Mouse (Mus musculus) retina, postnatal 1 day (tissue): Measurements from ENCODE around the gene Syngap1.
A peak's percentile ranks its signal among the peaks of the same experiment; 100 is the strongest.
"Not testable (repeated sequence)": the region's sequence is repeated elsewhere in the genome, so short reads cannot be mapped to it uniquely, and the experiment has no call there.

ENCODE experiments used
- DNase-seq: peaks from one replicate; pipeline ENCODE4 v3.0.0-alpha.2; 2012

The Syngap1 gene

DNA sequence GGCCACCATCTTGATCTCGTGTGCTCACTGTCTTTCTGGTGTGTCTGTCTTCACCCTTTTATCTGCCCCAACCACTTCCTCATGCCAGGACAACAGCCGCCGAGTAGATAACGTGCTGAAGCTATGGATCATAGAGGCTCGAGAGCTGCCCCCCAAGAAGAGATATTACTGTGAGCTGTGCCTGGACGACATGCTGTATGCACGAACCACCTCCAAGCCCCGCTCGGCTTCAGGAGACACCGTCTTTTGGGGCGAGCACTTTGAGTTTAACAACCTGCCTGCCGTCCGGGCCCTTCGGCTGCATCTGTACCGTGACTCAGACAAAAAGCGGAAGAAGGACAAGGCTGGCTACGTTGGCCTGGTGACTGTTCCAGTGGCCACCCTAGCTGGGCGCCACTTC, 15.8 kb downstream of the Syngap1 start:
- DNase-seq, result no peak

DNA sequence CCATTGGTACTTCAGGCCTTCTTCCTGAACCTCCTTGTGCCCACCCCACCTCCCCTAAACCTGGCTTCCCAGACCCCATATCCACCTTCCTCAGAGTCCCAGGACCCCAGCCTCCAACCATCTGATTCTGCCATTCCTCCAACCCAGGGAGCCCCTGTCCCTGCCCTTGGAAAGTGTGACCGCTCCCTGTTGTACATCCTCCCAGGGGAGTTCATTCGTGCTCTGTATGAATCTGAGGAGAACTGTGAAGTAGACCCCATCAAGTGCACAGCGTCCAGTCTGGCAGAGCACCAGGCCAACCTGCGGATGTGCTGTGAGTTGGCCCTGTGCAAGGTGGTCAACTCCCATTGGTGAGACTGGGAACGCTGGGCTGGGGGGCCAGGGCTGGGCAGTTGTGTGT, 16.8 kb downstream of the Syngap1 start:
- DNase-seq, result no peak

GRCm38 (mm10) chr17:26958880-26959279, 17.8 kb downstream of the Syngap1 start:
- no peak for DNase-seq

- no peak for DNase-seq
Observed at GRCm38 (mm10) chr17:26959815-26960214, 18.8 kb downstream of the Syngap1 start.

DNA sequence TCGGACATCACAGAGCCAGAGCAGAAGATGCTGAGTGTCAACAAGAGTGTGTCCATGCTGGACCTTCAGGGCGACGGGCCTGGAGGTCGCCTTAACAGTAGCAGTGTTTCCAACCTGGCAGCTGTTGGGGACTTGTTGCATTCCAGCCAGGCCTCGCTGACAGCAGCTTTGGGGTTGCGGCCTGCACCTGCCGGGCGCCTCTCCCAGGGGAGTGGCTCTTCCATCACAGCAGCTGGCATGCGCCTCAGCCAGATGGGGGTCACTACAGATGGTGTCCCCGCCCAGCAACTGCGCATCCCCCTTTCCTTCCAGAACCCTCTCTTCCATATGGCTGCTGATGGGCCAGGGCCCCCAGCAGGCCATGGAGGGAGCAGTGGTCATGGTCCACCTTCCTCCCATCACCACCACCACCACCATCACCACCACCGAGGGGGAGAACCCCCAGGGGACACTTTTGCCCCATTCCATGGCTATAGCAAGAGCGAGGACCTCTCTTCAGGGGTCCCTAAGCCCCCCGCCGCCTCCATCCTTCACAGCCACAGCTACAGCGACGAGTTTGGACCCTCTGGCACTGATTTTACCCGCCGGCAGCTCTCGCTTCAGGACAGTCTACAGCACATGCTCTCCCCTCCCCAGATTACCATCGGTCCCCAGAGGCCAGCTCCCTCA, 20.7 kb downstream of the Syngap1 start:
- DNase-seq, result no peak

DNA sequence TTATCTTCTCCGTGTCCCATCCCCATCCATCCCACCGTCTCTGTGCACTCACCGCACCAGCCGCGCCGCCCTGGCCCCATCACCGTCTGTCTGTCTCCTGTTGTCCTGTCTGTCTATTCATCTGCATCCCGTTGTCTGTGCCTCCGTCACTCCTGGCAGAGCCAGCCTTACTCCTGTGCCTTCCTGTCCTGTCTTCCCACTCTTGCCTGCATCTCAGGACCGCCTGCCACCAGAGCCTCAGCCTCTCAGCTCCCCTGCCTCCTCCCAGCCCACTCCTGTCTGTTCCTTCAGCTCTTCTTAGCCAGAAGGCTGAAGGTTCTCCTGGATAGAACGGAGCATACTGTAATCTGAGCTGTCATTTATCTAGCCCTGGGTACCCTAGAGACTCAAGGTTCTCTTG, 25.9 kb downstream of the Syngap1 start:
- DNase-seq, result no peak

DNA sequence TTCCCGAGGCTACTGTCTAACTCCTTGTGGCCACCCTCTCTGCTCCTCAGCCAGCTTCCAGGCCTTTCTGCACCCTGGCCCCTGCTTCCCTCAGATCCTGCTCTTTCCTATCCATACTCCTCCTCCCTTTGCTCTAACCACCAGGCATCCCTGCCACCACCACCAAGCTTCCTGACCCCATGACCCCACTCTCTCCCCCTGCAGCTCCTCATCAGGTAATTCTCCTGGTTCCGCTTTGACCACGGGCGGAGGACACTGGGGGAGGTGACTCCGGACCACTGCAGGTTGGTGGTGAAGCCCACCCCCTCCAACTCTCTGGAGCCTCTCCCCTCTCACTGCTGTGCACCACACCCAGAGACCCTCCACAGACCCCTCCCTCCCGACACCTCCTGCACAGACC, 26.4 kb downstream of the Syngap1 start:
- no peak for DNase-seq

DNA sequence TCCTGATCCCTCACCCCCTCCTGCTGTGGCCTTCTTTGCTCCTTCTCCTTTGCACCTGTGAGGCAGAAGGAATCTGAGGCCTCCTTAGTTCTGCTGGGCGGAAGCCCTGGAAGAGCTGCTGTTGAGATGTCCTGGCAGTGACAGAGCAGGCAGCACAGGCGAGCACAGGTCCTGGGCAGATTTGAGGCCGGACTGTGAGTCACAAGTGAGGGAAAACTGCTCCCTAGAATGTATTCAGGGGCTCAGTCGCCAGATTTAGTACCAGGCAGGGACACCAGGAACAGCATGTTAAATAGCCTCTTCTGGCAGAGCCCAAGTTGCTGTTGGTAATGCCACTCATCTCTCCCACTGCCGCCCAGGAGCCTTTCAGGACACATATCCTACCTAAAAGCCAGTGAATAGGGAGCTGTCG, 27.2 kb downstream of the Syngap1 start:
- no peak for DNase-seq

GRCm38 (mm10) chr17:26969257-26969656, 28.2 kb downstream of the Syngap1 start:
- no peak for DNase-seq

GRCm38 (mm10) chr17:26970221-26970620, 29.2 kb downstream of the Syngap1 start:
- DNase-seq, result no peak

DNA sequence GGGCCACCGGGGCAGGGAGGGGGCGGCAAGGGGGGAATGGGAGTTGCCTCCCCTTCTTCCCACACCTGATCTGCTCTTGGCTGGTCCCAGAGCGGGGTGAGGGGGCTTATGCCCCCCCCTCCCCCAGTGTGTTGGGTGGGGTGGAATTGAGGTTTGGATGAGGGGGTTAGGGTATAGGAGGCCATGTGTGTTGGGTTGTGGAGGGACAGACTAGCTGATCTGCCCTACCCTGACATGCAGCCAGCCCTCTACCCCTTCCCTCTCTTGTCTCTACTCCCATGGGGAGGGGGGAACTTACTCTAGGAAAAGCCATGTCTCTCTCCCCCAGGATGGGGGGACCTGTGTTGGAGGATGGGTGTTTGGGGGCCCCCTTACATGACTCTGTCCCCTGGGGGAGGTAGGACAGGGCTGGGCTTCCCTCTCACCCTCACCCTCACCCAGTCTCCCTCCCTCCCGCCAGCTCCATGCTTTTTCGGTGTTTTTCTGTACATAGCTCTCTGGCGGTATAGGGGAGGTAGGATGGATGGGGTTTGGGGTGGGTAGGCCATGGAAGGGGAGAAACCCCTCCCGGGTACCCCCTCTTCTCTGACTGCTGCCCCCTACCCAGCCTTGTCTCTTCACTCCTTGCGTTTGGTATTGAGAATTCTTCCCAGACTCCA, 30.3 kb downstream of the Syngap1 start:
- no peak for DNase-seq

GRCm38 (mm10) chr17:26972107-26972506, 31.1 kb downstream of the Syngap1 start:
- DNase-seq, result no peak

GRCm38 (mm10) chr17:26972703-26973574, 31.9 kb downstream of the Syngap1 start, which contains the start of gene Zbtb9:
Gene Zbtb9, plus strand, starts transcription at chr17:26973167.
- peak; percentile 97 for DNase-seq

GRCm38 (mm10) chr17:26974547-26974946, 33.5 kb downstream of the Syngap1 start:
- DNase-seq, result no peak

GRCm38 (mm10) chr17:26975415-26975814, 34.4 kb downstream of the Syngap1 start:
- DNase-seq, result no peak

GRCm38 (mm10) chr17:26977354-26977753, 36.3 kb downstream of the Syngap1 start:
- not testable (repeated sequence) for DNase-seq

DNA sequence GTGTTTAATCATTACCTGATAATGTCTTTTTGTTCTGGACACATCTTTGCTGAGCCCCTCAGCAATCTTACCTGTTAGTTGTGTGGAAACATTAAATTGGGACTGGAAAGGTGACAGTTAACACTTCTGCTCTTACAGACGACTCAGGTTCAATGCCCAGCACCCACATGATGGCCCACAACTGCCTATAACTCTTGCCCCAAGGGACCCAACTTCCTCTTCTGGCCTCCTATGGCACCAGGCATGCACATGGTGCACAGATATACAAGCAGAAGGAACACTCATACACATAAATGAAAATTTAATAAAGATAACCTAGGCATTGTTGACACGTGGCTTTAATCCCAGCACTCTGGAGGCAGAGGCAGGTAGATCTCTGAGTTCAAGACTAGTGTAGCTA, 38.4 kb downstream of the Syngap1 start:
- no peak for DNase-seq

DNA sequence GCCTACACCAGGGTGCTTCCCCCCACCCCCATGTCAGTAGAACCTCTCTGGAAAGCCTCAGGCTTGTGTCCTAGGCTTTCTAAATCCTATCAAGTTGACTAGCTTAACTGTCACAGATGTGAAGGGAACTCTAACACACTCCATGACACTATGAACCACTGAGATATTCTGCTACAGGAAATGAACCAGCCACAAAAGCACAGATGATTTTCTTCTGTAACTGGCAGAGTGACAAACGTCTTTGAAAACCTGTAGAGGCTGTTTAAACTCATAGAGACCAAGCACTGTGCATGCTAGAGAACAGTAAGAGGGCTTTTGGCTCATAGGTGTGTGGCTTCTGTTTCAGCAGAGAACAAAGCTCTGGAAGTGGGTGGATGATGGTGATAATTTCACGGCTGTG, 40.0 kb downstream of the Syngap1 start:
- DNase-seq, result no peak

DNA sequence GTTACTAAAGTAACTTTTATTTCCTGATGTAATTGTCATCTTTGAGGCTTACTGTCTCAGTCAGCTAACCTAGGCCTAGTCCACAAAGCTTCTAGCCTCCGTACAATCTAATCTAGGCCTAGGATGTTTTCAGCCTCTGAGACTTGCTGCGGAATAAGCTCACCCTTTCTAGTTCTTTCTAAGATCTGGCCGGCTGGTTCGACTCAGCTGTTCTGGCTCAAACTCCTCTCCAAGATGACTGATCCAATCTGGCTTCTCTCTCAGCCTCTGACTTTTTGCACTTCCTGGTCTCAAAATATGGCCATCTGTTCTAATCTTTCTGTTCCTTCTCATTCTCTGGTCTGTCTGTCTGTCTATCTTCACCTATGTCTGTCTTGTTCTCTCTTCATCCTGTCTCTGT, 42.3 kb downstream of the Syngap1 start:
- no peak for DNase-seq

- no peak for DNase-seq
Observed at GRCm38 (mm10) chr17:26985503-26986179, 44.6 kb downstream of the Syngap1 start.

DNA sequence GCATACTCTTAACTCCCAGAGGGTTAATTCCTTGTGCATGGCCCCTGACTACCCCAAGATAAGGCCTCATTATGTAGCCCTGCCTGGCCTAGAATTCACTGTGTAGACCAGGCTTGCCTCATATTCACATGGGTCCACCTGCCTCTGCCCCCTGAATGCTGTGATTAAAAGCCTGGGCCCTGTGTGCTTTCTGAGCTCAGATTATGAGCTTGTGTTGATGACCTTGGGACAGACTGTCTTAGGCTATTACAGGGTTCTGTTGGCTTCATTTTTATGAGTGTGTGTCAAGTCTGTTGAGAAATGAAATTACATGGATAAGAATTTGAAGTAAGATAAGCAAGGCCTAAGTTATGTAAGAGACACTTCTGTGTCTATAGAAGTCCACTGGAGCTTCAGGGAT, 49.5 kb downstream of the Syngap1 start:
- no peak for DNase-seq

DNA sequence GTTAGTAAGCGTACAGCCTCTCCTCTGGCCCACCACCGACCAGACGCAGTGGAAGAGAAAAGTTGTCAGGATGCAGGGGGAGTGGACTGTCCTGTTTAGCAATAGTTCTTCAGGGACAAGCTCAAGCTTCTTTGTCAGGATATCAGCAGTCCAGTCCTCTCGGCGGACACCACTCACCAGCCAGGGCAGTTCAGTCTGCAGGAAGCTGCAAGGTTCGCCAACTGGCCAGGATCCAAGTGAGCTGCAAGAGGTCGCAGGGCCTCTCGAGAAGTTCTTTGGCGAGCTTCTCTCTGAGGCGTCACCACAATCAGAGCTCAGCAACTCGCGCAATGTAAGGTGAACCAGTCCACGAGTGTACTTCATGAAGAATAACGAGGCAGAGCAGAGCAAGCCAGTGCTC, 53.4 kb downstream of the Syngap1 start:
- DNase-seq, result no peak

DNA sequence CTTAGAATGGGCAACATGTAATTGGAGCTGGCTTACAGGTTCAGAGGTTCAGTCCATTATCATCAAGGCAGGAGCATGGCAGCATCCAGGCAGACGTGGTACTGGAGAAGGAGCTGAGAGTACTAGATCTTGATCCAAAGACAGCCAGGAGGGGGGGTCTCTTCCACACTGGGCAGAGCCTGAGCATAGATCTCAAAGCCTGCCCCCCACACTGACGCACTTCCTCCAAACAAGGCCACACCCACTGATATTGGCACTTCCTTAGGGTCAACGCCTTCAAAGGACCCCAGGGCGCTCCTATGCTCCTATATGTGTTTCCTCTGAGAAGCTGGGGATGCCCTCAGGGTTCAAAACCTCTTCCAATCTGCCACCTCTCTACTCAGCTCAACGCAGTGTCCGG, 54.0 kb downstream of the Syngap1 start:
- DNase-seq, result no peak
